Mouse (Mus musculus) CH12.LX (cell line): ENCODE measurements around the gene Ints3.

ENCODE experiments used
- CTCF ChIP-seq, 2 experiments: IDR thresholded peaks in 1 of 2; conservative IDR thresholded peaks in 1 of 2; 2 replicates each; pipeline ENCODE4 v1.5.1; 2011 to 2012; ENCODE audit warnings: low read depth in 2 of 2, low read length in 2 of 2, improper control_type of control experiment in 1 of 2, inconsistent platforms in 1 of 2, mild to moderate bottlenecking in 1 of 2, moderate library complexity in 1 of 2
- MAX ChIP-seq: IDR thresholded peaks from 2 replicates; pipeline ENCODE4 v1.6.1; 2011; ENCODE audit warnings: low read length, improper control_type of control experiment
- POLR2A ChIP-seq: IDR thresholded peaks from 2 replicates; pipeline ENCODE4 v1.6.1; 2011; ENCODE audit warnings: low read depth, mild to moderate bottlenecking, improper control_type of control experiment, low read length
- RCOR1 ChIP-seq: conservative IDR thresholded peaks from 2 replicates; pipeline ENCODE4 v1.6.1; 2012; ENCODE audit warnings: low read depth, mild to moderate bottlenecking, inconsistent platforms, low read length, improper control_type of control experiment
- SIN3A ChIP-seq: IDR thresholded peaks from 2 replicates; pipeline ENCODE4 v1.6.1; 2012; ENCODE audit warnings: low read length, improper control_type of control experiment, inconsistent platforms
- USF1 ChIP-seq: IDR thresholded peaks from 2 replicates; pipeline ENCODE4 v1.6.1; 2014; ENCODE audit warnings: low read depth, mild to moderate bottlenecking, inconsistent platforms, low read length, improper control_type of control experiment

DNA sequence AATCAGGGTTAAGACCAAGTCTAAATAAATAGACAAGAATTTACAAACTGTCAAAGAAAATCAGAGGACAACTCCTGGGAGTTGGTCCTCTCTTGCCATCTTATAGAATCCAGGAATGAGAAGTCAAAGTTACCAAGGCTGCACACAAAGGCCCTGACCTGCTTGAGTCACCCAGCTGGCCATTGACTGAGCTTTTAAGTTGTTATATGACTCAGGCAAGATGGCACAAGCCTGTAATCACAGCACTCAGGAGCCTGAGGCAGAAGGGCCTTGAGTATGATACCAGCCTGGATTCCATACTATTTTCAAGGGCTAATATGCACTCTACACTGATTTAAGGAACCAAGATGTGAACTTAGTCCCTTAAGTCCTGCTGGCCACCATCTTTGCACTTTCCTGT is 9.9 kb downstream of the Ints3 start:
- TF ChIP-seq POLR2A (no peak), SIN3A (no peak), CTCF (conservative IDR thresholded peaks at IDR 0.05 in 1 of 2, IDR thresholded peaks at IDR 0.05 in 1 of 2; ENCODE audit: low read depth in 2 of 2, low read length in 2 of 2) (no peak), RCOR1 (no peak), MAX (no peak), USF1 (no peak)
